Mouse (Mus musculus) heart, embryonic 15.5 days (tissue): ENCODE measurements around the gene Ptprb. TPM values are rescaled to one million over a fixed set of nuclear protein-coding genes. Genes with fewer than 3 reads are reported as not detected.

ENCODE experiments used
- ATAC-seq: fragments of 200-750 bp; cut with Nextera tagmentation; replicated peaks from 2 replicates; pipeline ENCODE4 v1.8.0; 2017; ENCODE audit warnings: low read depth, moderate TSS enrichment; ENCODE audit not compliant: insufficient number of reproducible peaks, insufficient read depth, low FRiP score
- H3K27ac ChIP-seq: fragments of 300-500 bp; sonication (generic); 2 replicates; pipeline ENCODE4 v1.5.1; 2015; ENCODE audit warnings: mild to moderate bottlenecking, inconsistent platforms
- H3K27me3 ChIP-seq: fragments of 300-500 bp; sonication (generic); 2 replicates; pipeline ENCODE4 v1.6.1; 2015; ENCODE audit warnings: inconsistent platforms
- H3K36me3 ChIP-seq: fragments of 300-500 bp; sonication (generic); 2 replicates; pipeline ENCODE4 v1.6.1; 2015; ENCODE audit warnings: mild to moderate bottlenecking, inconsistent platforms
- H3K4me1 ChIP-seq: fragments of 300-500 bp; sonication (generic); replicated peaks from 2 replicates; pipeline ENCODE4 v1.6.1; 2015; ENCODE audit warnings: inconsistent platforms
- H3K4me2 ChIP-seq: fragments of 300-500 bp; sonication (generic); 2 replicates; pipeline ENCODE4 v1.6.1; 2015; ENCODE audit warnings: inconsistent platforms, mild to moderate bottlenecking, moderate library complexity
- H3K4me3 ChIP-seq: fragments of 300-500 bp; sonication (generic); 2 replicates; pipeline ENCODE4 v1.5.1; 2015; ENCODE audit warnings: mild to moderate bottlenecking, inconsistent platforms
- H3K9ac ChIP-seq: fragments of 300-500 bp; sonication (generic); 2 replicates; pipeline ENCODE4 v1.6.1; 2015; ENCODE audit warnings: mild to moderate bottlenecking, inconsistent platforms
- H3K9me3 ChIP-seq: fragments of 300-500 bp; sonication (generic); replicated peaks from 2 replicates; pipeline ENCODE4 v1.6.1; 2016; ENCODE audit warnings: inconsistent platforms
- WGBS: fragments of 180-500 bp; shearing (Covaris S2); methylation state at CpG from one replicate; pipeline ENCODE4 v1.1.7; 2015; ENCODE audit warnings: mixed read lengths; 5-methylcytosine and 5-hydroxymethylcytosine counted together
- polyA plus RNA-seq: library from polyadenylated mRNA; unstranded; fragments of >200 nt; fragmentation: Nextera tagmentation; extraction: Ambion mirVana; gene quantifications from 2 replicates; pipeline ENCODE4 v1.2.1, GENCODE M21; 2015

Gene Ptprb
- polyA plus RNA-seq, 1 experiment from 2014 or later: 6.6 TPM

- H3K4me2 ChIP-seq: no peak overlapping the region
- H3K4me3 ChIP-seq: no peak overlapping the region
These were observed 8.5 kb upstream of the Ptprb start for GRCm38 (mm10) chr10:116266561-116267433.

GRCm38 (mm10) chr10:116267434-116267822 lies 7.9 kb upstream of the Ptprb start:
- H3K4me1 ChIP-seq: peaks cover 17% of the 10 kb centered on the region
- H3K36me3 ChIP-seq: no peaks in the 10 kb centered on the region
- no peaks in the 10 kb centered on the region for H3K27me3 ChIP-seq
- H3K4me3 ChIP-seq: no peak overlapping the region
- no peak for ATAC-seq
- no peaks in the 10 kb centered on the region for H3K9me3 ChIP-seq
- WGBS: 28% methylated on average over 4 of the region's 4 CpGs
- no peak overlapping the region for H3K4me2 ChIP-seq
- H3K27ac ChIP-seq: peak overlapping the region; percentile 71
- no peak overlapping the region for H3K9ac ChIP-seq

More at GRCm38 (mm10) chr10:116266561-116267433, 8.5 kb upstream of the Ptprb start:
- no peaks in the 10 kb centered on the region for H3K9me3 ChIP-seq
- peak; percentile 85 for ATAC-seq
- H3K9ac ChIP-seq: no peak overlapping the region
- 48% methylated on average over 15 of the region's 15 CpGs for WGBS
- H3K4me1 ChIP-seq: peaks cover 21% of the 10 kb centered on the region
- H3K27me3 ChIP-seq: no peaks in the 10 kb centered on the region
- H3K27ac ChIP-seq: peak overlapping the region; percentile 71
- H3K36me3 ChIP-seq: no peaks in the 10 kb centered on the region

DNA sequence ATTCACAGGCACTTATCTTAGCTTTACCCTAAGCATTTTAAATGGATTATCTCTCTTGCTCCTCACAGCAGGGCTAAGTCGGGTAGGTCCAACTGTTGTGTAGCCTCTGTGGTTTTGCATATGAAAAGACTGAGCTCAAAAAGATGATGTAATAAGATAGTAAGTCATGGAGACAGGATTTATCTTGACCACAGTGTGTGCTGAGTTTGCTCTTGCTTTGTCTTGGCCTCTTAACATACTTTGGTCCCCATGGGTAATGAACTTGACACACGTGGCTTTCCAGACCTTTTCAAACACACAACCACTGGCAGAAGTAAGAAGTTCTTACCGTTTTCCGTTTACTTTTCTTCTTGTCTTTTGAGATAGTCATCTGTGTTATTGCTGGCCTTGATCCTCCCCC lies 7.0 kb upstream of the Ptprb start:
- no peak for ATAC-seq
- Histone ChIP-seq H3K9ac (no peak overlapping the region), H3K9me3 (no peaks in the 10 kb centered on the region), H3K36me3 (no peaks in the 10 kb centered on the region), H3K4me3 (no peak overlapping the region), H3K27me3 (no peaks in the 10 kb centered on the region), H3K27ac (no peak overlapping the region), H3K4me2 (no peak overlapping the region), H3K4me1 (peaks cover 17% of the 10 kb centered on the region)
- 51% methylated on average over 4 of the region's 4 CpGs for WGBS

GRCm38 (mm10) chr10:116270646-116271469 lies 4.5 kb upstream of the Ptprb start:
- 59% methylated on average over 12 of the region's 12 CpGs for WGBS
- Histone ChIP-seq H3K27me3 (no peaks in the 10 kb centered on the region), H3K9me3 (no peaks in the 10 kb centered on the region), H3K4me2 (no peak overlapping the region), H3K27ac (peak overlapping the region; percentile 49), H3K36me3 (no peaks in the 10 kb centered on the region), H3K4me3 (no peak overlapping the region), H3K9ac (no peak overlapping the region), H3K4me1 (peaks cover 17% of the 10 kb centered on the region)
- ATAC-seq: no peak

GRCm38 (mm10) chr10:116271470-116271915 lies 3.8 kb upstream of the Ptprb start:
- H3K36me3 ChIP-seq: no peaks in the 10 kb centered on the region
- peaks cover 14% of the 10 kb centered on the region for H3K4me1 ChIP-seq
- H3K4me3 ChIP-seq: no peak overlapping the region
- WGBS: 68% methylated on average over 10 of the region's 10 CpGs
- no peak overlapping the region for H3K9ac ChIP-seq
- H3K9me3 ChIP-seq: no peaks in the 10 kb centered on the region
- H3K4me2 ChIP-seq: no peak overlapping the region
- peak overlapping the region; percentile 49; the same call in 1 of the 2 replicates for H3K27ac ChIP-seq
- ATAC-seq: no peak
- no peaks in the 10 kb centered on the region for H3K27me3 ChIP-seq

GRCm38 (mm10) chr10:116272156-116272555 lies 3.2 kb upstream of the Ptprb start:
- WGBS: 55% methylated on average over 3 of the region's 3 CpGs
- no peaks in the 10 kb centered on the region for H3K36me3 ChIP-seq
- no peak; the same call in 1 of the 2 replicates for ATAC-seq
- H3K4me3 ChIP-seq: no peak overlapping the region
- no peaks in the 10 kb centered on the region for H3K9me3 ChIP-seq
- no peak overlapping the region for H3K27ac ChIP-seq
- H3K9ac ChIP-seq: no peak overlapping the region
- peaks cover 8% of the 10 kb centered on the region for H3K4me1 ChIP-seq
- no peak overlapping the region for H3K4me2 ChIP-seq
- no peaks in the 10 kb centered on the region for H3K27me3 ChIP-seq

GRCm38 (mm10) chr10:116286697-116287344 lies 11.5 kb downstream of the Ptprb start:
- H3K4me1 ChIP-seq: no peaks in the 10 kb centered on the region
- H3K4me3 ChIP-seq: no peak overlapping the region
- H3K36me3 ChIP-seq: no peaks in the 10 kb centered on the region
- ATAC-seq: no peak
- no peak overlapping the region for H3K4me2 ChIP-seq
- no peaks in the 10 kb centered on the region for H3K9me3 ChIP-seq
- H3K27ac ChIP-seq: no peak overlapping the region
- no peak overlapping the region for H3K9ac ChIP-seq
- 83% methylated on average over 7 of the region's 7 CpGs for WGBS
- no peaks in the 10 kb centered on the region for H3K27me3 ChIP-seq

DNA sequence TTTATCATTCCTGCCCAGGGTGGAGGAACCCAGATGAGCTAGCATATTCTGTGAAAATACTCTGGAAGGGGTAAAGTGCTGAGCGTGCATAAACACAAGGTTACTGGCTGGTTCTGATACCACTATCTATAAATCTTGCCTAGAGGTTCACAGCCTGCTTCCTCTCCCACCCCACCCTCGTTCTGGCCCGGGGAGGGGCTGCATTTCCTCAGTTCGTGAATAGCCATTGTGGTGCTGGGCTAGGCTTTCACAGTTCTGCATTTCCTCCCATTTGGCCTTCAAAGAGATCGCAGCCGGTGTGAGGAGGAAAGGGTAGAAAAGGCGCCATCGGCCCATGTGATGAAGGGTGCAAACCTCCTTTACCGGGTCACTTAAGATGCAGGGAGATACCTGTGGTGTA lies 12.8 kb downstream of the Ptprb start:
- Histone ChIP-seq H3K4me3 (no peak overlapping the region), H3K27ac (peak overlapping the region; percentile 22; the same call in 1 of the 2 replicates), H3K4me2 (no peak overlapping the region), H3K9me3 (no peaks in the 10 kb centered on the region), H3K36me3 (no peaks in the 10 kb centered on the region), H3K4me1 (no peaks in the 10 kb centered on the region), H3K9ac (no peak overlapping the region), H3K27me3 (no peaks in the 10 kb centered on the region)
- no peak for ATAC-seq
- WGBS: 30% methylated on average over 9 of the region's 9 CpGs

DNA sequence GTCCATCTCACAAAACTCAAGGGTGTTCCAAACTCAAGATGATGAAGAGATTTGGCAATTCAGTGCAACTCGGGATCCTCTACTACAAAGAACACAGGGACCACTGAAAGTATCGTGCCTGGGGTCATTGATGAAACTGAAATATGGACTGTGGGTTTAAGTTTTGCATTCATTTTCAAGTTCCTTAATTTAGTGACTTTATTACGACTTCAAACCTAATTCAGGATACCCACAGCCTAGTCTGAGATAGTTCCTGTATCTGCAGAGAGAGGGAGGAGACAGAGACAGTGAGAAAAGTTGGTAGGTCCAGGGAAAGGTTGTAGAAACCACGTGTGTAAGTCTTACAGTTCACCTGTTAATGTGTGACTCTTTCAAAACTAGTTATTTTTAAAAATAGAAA lies 15.2 kb downstream of the Ptprb start:
- Histone ChIP-seq H3K9me3 (no peaks in the 10 kb centered on the region), H3K27me3 (no peaks in the 10 kb centered on the region), H3K4me2 (no peak overlapping the region), H3K27ac (no peak overlapping the region), H3K9ac (no peak overlapping the region), H3K4me1 (no peaks in the 10 kb centered on the region), H3K4me3 (no peak overlapping the region), H3K36me3 (no peaks in the 10 kb centered on the region)
- ATAC-seq: no peak
- 66% methylated on average over 4 of the region's 4 CpGs for WGBS

DNA sequence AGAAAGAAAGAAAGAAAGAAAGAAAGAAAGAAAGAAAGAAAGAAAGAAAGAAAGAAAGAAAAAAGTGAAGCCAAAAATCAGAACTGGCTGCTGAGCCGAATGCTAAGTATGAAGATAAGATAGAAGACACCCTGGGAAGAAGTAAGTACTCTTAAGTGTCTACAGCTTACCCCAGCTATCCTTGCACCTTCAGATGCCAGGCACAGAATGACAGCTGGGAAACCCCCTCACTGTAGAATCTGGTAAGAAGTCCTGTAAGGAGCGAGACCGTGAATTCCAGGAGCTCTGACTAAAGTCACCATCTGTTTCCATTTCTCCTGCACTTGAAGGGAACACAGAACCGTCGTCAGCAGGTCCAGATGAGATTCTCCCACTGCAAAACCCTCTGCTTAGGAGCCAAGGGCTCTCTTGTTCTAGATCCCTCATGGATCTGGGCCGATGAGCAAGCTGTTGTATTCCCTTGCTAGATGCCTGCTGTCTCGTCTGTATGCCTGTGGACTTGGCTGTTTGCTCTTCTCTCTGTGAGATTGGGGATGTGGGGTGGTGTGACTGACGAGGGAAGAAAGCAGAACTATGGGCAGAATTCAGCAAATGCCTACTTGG lies 15.9 kb downstream of the Ptprb start:
- no peaks in the 10 kb centered on the region for H3K9me3 ChIP-seq
- H3K4me1 ChIP-seq: no peaks in the 10 kb centered on the region
- H3K27me3 ChIP-seq: no peaks in the 10 kb centered on the region
- H3K4me3 ChIP-seq: no peak overlapping the region
- no peaks in the 10 kb centered on the region for H3K36me3 ChIP-seq
- ATAC-seq: no peak
- no peak overlapping the region for H3K4me2 ChIP-seq
- 36% methylated on average over 8 of the region's 8 CpGs for WGBS
- no peak overlapping the region for H3K27ac ChIP-seq
- H3K9ac ChIP-seq: no peak overlapping the region

DNA sequence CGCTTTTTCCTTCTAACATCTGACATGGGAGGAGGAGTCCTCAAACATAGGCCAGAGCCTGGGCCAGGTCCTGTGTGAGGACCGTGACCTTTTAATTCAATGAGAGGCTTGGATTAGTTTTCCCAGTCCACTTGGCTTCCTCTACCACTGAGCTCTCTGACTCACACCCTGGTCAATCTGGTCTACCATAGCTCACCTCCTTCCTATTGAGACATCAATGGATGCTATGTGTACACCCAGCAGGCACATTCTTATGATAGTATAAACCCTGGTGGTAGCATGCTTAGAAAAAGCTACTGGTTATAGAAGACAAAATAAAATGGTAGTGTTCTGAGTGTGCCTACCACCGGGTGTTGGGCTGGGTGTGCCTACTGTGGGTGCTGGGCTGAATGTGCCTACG lies 21.1 kb downstream of the Ptprb start:
- Histone ChIP-seq H3K27ac (no peak overlapping the region), H3K4me3 (no peak overlapping the region), H3K4me2 (no peak overlapping the region), H3K27me3 (peaks cover 8% of the 10 kb centered on the region), H3K4me1 (peaks cover 7% of the 10 kb centered on the region), H3K36me3 (no peaks in the 10 kb centered on the region), H3K9ac (no peak overlapping the region), H3K9me3 (no peaks in the 10 kb centered on the region)
- no peak for ATAC-seq
- WGBS: 80% methylated on average over 4 of the region's 4 CpGs
